Mouse (Mus musculus) limb, embryonic 11.5 days (tissue): ENCODE measurements around the gene Lclat1. TPM values are rescaled to one million over a fixed set of nuclear protein-coding genes. Genes with fewer than 3 reads are reported as not detected.

Experiments used
- ATAC-seq: fragments of 200-750 bp; cut with Nextera tagmentation; 2 replicates; pipeline ENCODE4 v1.8.0; 2017; ENCODE audit warnings: low read depth; ENCODE audit not compliant: insufficient number of reproducible peaks, low FRiP score, low TSS enrichment
- DNase-seq: peaks from one replicate; pipeline ENCODE4 v3.0.0-alpha.2; 2015; ENCODE audit warnings: low spot score
- H3K27ac ChIP-seq: fragments of 300-500 bp; sonication (generic); replicated peaks from 2 replicates; pipeline ENCODE4 v1.5.1; 2014; ENCODE audit warnings: low read depth, mild to moderate bottlenecking, low read length
- H3K27me3 ChIP-seq: fragments of 300-500 bp; sonication (generic); 2 replicates; pipeline ENCODE4 v1.6.1; 2014; ENCODE audit warnings: mild to moderate bottlenecking, low read length, mixed read lengths; ENCODE audit not compliant: control insufficient read depth, insufficient read depth
- H3K36me3 ChIP-seq: fragments of 300-500 bp; sonication (generic); 2 replicates; pipeline ENCODE4 v1.6.1; 2014; ENCODE audit warnings: mild to moderate bottlenecking, low read length, moderate library complexity, mixed read lengths; ENCODE audit not compliant: control insufficient read depth, insufficient read depth
- H3K4me1 ChIP-seq: fragments of 300-500 bp; sonication (generic); 2 replicates; pipeline ENCODE4 v1.6.1; 2014; ENCODE audit warnings: low read length, mixed read lengths; ENCODE audit not compliant: control insufficient read depth, insufficient read depth
- H3K4me2 ChIP-seq: fragments of 300-500 bp; sonication (generic); 2 replicates; pipeline ENCODE4 v1.6.1; 2014; ENCODE audit warnings: low read depth, mild to moderate bottlenecking, moderate library complexity; ENCODE audit not compliant: severe bottlenecking
- H3K4me3 ChIP-seq: fragments of 300-500 bp; sonication (generic); 2 replicates; pipeline ENCODE4 v1.5.1; 2014; ENCODE audit warnings: low read depth, low read length
- H3K9ac ChIP-seq: fragments of 300-500 bp; sonication (generic); 2 replicates; pipeline ENCODE4 v1.6.1; 2014; ENCODE audit warnings: mild to moderate bottlenecking, low read length
- H3K9me3 ChIP-seq: fragments of 300-500 bp; sonication (generic); 2 replicates; pipeline ENCODE4 v1.6.1; 2016; ENCODE audit warnings: low read length; ENCODE audit not compliant: control insufficient read depth
- WGBS: fragments of 180-500 bp; shearing (Covaris S2); extraction: QIAGEN DNeasy Blood & Tissue Kit; methylation state at CpG from one replicate; pipeline ENCODE4 v1.1.7; 2014; 5-methylcytosine and 5-hydroxymethylcytosine counted together
- polyA plus RNA-seq: library from polyadenylated mRNA; unstranded; fragments of >200 nt; fragmentation: Nextera tagmentation; extraction: Ambion mirVana; gene quantifications from 2 replicates; pipeline ENCODE4 v1.2.1, GENCODE M21; 2014

The Lclat1 gene
- polyA plus RNA-seq, 1 experiment from 2014 or later: 18.5 TPM

- ATAC-seq (no peak), DNase-seq (no peak)
- Histone ChIP-seq H3K27ac (no peak overlapping the region), H3K36me3 (no peaks in the 10 kb centered on the region), H3K27me3 (no peaks in the 10 kb centered on the region), H3K4me2 (no peak overlapping the region), H3K9me3 (no peaks in the 10 kb centered on the region), H3K9ac (no peak overlapping the region), H3K4me3 (no peak overlapping the region), H3K4me1 (no peaks in the 10 kb centered on the region)
- WGBS: 88% methylated on average over 15 of the region's 15 CpGs
Observed at GRCm38 (mm10) chr17:73203642-73204332, 96.0 kb downstream of the Lclat1 start.

GRCm38 (mm10) chr17:73210960-73211531, 103.3 kb downstream of the Lclat1 start:
- no peak overlapping the region for H3K4me3 ChIP-seq
- no peaks in the 10 kb centered on the region for H3K27me3 ChIP-seq
- H3K36me3 ChIP-seq: no peaks in the 10 kb centered on the region
- WGBS: 91% methylated on average over 5 of the region's 5 CpGs
- no peak overlapping the region for H3K9ac ChIP-seq
- ATAC-seq: no peak
- no peak for DNase-seq
- H3K4me1 ChIP-seq: no peaks in the 10 kb centered on the region
- H3K4me2 ChIP-seq: no peak overlapping the region
- H3K27ac ChIP-seq: no peak overlapping the region
- H3K9me3 ChIP-seq: no peaks in the 10 kb centered on the region

GRCm38 (mm10) chr17:73212754-73213153, 105.0 kb downstream of the Lclat1 start:
- Histone ChIP-seq H3K27ac (no peak overlapping the region), H3K27me3 (no peaks in the 10 kb centered on the region), H3K9me3 (no peaks in the 10 kb centered on the region), H3K4me1 (no peaks in the 10 kb centered on the region), H3K4me3 (no peak overlapping the region), H3K36me3 (no peaks in the 10 kb centered on the region), H3K9ac (no peak overlapping the region), H3K4me2 (no peak overlapping the region)
- WGBS: 88% methylated on average over 3 of the region's 3 CpGs
- DNase-seq (no peak), ATAC-seq (no peak)

GRCm38 (mm10) chr17:73213187-73213586, 105.4 kb downstream of the Lclat1 start:
- Histone ChIP-seq H3K4me3 (no peak overlapping the region), H3K4me2 (no peak overlapping the region), H3K27me3 (no peaks in the 10 kb centered on the region), H3K27ac (no peak overlapping the region), H3K9me3 (no peaks in the 10 kb centered on the region), H3K4me1 (no peaks in the 10 kb centered on the region), H3K9ac (no peak overlapping the region), H3K36me3 (no peaks in the 10 kb centered on the region)
- DNase-seq: no peak
- WGBS: 51% methylated on average over 1 of the region's 1 CpGs
- no peak for ATAC-seq

GRCm38 (mm10) chr17:73213677-73214076, 105.9 kb downstream of the Lclat1 start:
- 62% methylated on average over 2 of the region's 2 CpGs for WGBS
- no peak overlapping the region for H3K27ac ChIP-seq

GRCm38 (mm10) chr17:73217274-73217673, 109.5 kb downstream of the Lclat1 start:
- ATAC-seq (no peak), DNase-seq (no peak)
- Histone ChIP-seq H3K9ac (no peak overlapping the region), H3K4me1 (no peaks in the 10 kb centered on the region), H3K4me3 (no peak overlapping the region), H3K27me3 (no peaks in the 10 kb centered on the region), H3K27ac (no peak overlapping the region), H3K36me3 (no peaks in the 10 kb centered on the region), H3K4me2 (no peak overlapping the region), H3K9me3 (no peaks in the 10 kb centered on the region)
- WGBS: 74% methylated on average over 3 of the region's 3 CpGs

More at GRCm38 (mm10) chr17:73213677-73214076, 105.9 kb downstream of the Lclat1 start:
- ATAC-seq: no peak
- Histone ChIP-seq H3K4me1 (no peaks in the 10 kb centered on the region), H3K27me3 (no peaks in the 10 kb centered on the region), H3K9me3 (no peaks in the 10 kb centered on the region), H3K4me3 (no peak overlapping the region), H3K4me2 (no peak overlapping the region), H3K36me3 (no peaks in the 10 kb centered on the region), H3K9ac (no peak overlapping the region)
- DNase-seq: no peak

- Histone ChIP-seq H3K27ac (no peak overlapping the region), H3K27me3 (no peaks in the 10 kb centered on the region), H3K4me2 (no peak overlapping the region), H3K9ac (no peak overlapping the region), H3K4me3 (no peak overlapping the region), H3K9me3 (no peaks in the 10 kb centered on the region), H3K4me1 (0 out of 2 replicates have a peak, but pooled peaks cover 4% of the 10 kb centered on the region), H3K36me3 (no peaks in the 10 kb centered on the region)
- 78% methylated on average over 7 of the region's 7 CpGs for WGBS
- ATAC-seq: no peak
- no peak for DNase-seq
Observed at GRCm38 (mm10) chr17:73220746-73221145, 113.0 kb downstream of the Lclat1 start.

- Histone ChIP-seq H3K9me3 (no peaks in the 10 kb centered on the region), H3K36me3 (no peaks in the 10 kb centered on the region), H3K27me3 (no peaks in the 10 kb centered on the region), H3K9ac (no peak overlapping the region), H3K27ac (no peak overlapping the region), H3K4me3 (no peak overlapping the region), H3K4me1 (peaks cover 8% of the 10 kb centered on the region; the same call in 1 of the 2 replicates), H3K4me2 (no peak overlapping the region)
- 55% methylated on average over 7 of the region's 7 CpGs for WGBS
- ATAC-seq: no peak
- no peak for DNase-seq
Observed at GRCm38 (mm10) chr17:73222077-73222476, 114.3 kb downstream of the Lclat1 start.
